Mouse (Mus musculus): ENCODE measurements around the gene Ckap2. TPM values are rescaled to one million over a fixed set of nuclear protein-coding genes. Genes with fewer than 3 reads are reported as not detected.

Ckap2 gene
- polyA plus RNA-seq, 1 experiment, result 7.6 TPM

DNA sequence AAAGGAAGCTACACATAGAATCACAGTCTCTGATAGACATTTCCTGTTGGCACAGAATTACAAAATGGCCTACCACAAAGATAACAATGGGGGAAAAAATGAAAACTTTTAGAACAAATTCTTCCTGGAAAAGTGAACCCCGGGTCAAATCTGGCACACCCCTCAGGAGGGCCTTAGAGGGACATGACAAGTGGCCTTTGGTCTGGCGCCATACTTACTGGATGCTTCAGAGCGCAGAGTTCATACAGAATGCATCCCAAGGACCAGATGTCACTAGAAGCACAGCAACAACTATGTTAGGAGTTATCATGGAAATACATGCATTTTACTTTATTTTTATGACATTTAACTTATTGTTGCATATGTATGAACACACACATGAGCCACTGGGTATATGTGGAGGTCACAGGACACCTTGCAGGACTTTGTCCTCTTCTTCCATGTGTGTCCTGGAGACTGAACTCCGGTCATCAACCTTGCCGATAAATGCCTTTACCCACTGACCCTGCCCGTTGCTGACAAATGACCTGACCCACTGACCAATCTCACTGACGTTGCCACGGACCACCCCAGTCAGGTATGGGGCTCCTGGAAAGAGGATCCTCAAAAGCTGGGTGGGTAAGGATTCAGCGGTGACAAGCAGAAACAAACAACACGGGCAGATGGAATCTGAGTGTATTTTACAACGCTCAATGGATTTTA is 35.8 kb downstream of the Ckap2 start:
- TF ChIP-seq REST (IDR thresholded peaks at IDR 0.05; ENCODE audit: insufficient read depth, insufficient read length) (no peak), MYOG (IDR thresholded peaks at IDR 0.05; ENCODE audit: control insufficient read depth in 1 of 3, insufficient read depth in 1 of 3, insufficient read length in 2 of 3, low read depth in 2 of 3) (no peak), MAX (IDR thresholded peaks at IDR 0.05; ENCODE audit: low read depth) (no peak), TCF12 (IDR thresholded peaks at IDR 0.05; ENCODE audit: insufficient read depth, poor library complexity, severe bottlenecking) (no peak), CEBPB (IDR thresholded peaks at IDR 0.05; ENCODE audit: insufficient read depth, poor library complexity, severe bottlenecking) (no peak), SRF (IDR thresholded peaks at IDR 0.05; ENCODE audit: control insufficient read depth, insufficient read length, low read depth) (no peak), TCF3 (IDR thresholded peaks at IDR 0.05; ENCODE audit: insufficient read length, low read depth) (no peak), USF1 (IDR thresholded peaks at IDR 0.05; ENCODE audit: low read depth) (no peak), POLR2AphosphoS2 (IDR thresholded peaks at IDR 0.05; ENCODE audit: insufficient read length, low read depth) (no peak), E2F4 (IDR thresholded peaks at IDR 0.05; ENCODE audit: insufficient read depth) (no peak), MYOD1 (IDR thresholded peaks at IDR 0.05; ENCODE audit: control insufficient read depth in 1 of 3, insufficient read length in 2 of 3, low read depth in 2 of 3) (no peak), POLR2A (IDR thresholded peaks at IDR 0.05; ENCODE audit: insufficient read length, low read depth) (no peak)

DNA sequence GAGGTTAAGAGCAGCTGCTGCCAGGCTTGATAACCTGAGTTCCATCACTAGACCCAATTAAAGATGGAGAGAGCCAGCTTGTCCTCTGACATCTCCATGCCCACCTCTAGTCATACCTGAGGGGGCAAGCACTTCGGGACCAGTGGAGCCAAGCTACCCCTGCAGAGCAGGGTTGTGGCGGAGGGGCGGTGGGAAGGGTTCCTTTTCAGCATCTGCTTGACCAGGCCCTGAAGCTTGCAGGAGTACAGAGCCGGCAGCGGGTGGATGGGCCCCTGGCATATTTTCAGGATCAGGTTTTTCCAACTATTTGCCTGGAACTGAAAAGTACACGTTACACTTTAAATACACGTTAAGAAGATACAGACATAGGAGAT is 37.3 kb downstream of the Ckap2 start:
- Histone ChIP-seq H3K4me2 (ENCODE audit: low read depth) (no peak overlapping the region), H3K79me2 (ENCODE audit: control insufficient read depth, insufficient read depth) (no peaks in the 10 kb centered on the region), H3K36me3 (ENCODE audit: control insufficient read depth, insufficient read depth) (no peaks in the 10 kb centered on the region), H3ac (ENCODE audit: control insufficient read depth, insufficient read length) (no peak overlapping the region), H3K27me3 (ENCODE audit: control insufficient read depth, insufficient read depth, insufficient read length) (no peaks in the 10 kb centered on the region), H3K4me3 (no peak overlapping the region)
- TF ChIP-seq E2F4 (IDR thresholded peaks at IDR 0.05; ENCODE audit: insufficient read depth), result no peak
- no peak for TF ChIP-seq SRF (IDR thresholded peaks at IDR 0.05; ENCODE audit: control insufficient read depth, insufficient read length, low read depth)
- no peak for TF ChIP-seq REST (IDR thresholded peaks at IDR 0.05; ENCODE audit: insufficient read depth, insufficient read length)
- TF ChIP-seq POLR2AphosphoS2 (IDR thresholded peaks at IDR 0.05; ENCODE audit: insufficient read length, low read depth), result no peak
- no peak for TF ChIP-seq CEBPB (IDR thresholded peaks at IDR 0.05; ENCODE audit: insufficient read depth, poor library complexity, severe bottlenecking)
- no peak for TF ChIP-seq POLR2A (IDR thresholded peaks at IDR 0.05; ENCODE audit: insufficient read length, low read depth)
- TF ChIP-seq TCF12 (IDR thresholded peaks at IDR 0.05; ENCODE audit: insufficient read depth, poor library complexity, severe bottlenecking), result no peak
- no peak for TF ChIP-seq MYOD1 (IDR thresholded peaks at IDR 0.05; ENCODE audit: control insufficient read depth in 1 of 3, insufficient read length in 2 of 3, low read depth in 2 of 3)
- TF ChIP-seq TCF3 (IDR thresholded peaks at IDR 0.05; ENCODE audit: insufficient read length, low read depth), result no peak
- TF ChIP-seq MAX (IDR thresholded peaks at IDR 0.05; ENCODE audit: low read depth), result no peak
- no peak for TF ChIP-seq MYOG (IDR thresholded peaks at IDR 0.05; ENCODE audit: control insufficient read depth in 1 of 3, insufficient read depth in 1 of 3, insufficient read length in 2 of 3, low read depth in 2 of 3)
- TF ChIP-seq USF1 (IDR thresholded peaks at IDR 0.05; ENCODE audit: low read depth), result no peak

More for the DNA sequence above, 35.8 kb downstream of the Ckap2 start:
- no peaks in the 10 kb centered on the region for H3K36me3 ChIP-seq (ENCODE audit: control insufficient read depth, insufficient read depth)
- H3ac ChIP-seq (ENCODE audit: control insufficient read depth, insufficient read length), result no peak overlapping the region
- no peak overlapping the region for H3K4me2 ChIP-seq (ENCODE audit: low read depth)
- no peak overlapping the region for H3K4me3 ChIP-seq
- H3K27me3 ChIP-seq (ENCODE audit: control insufficient read depth, insufficient read depth, insufficient read length), result no peaks in the 10 kb centered on the region
- H3K79me2 ChIP-seq (ENCODE audit: control insufficient read depth, insufficient read depth), result no peaks in the 10 kb centered on the region

DNA sequence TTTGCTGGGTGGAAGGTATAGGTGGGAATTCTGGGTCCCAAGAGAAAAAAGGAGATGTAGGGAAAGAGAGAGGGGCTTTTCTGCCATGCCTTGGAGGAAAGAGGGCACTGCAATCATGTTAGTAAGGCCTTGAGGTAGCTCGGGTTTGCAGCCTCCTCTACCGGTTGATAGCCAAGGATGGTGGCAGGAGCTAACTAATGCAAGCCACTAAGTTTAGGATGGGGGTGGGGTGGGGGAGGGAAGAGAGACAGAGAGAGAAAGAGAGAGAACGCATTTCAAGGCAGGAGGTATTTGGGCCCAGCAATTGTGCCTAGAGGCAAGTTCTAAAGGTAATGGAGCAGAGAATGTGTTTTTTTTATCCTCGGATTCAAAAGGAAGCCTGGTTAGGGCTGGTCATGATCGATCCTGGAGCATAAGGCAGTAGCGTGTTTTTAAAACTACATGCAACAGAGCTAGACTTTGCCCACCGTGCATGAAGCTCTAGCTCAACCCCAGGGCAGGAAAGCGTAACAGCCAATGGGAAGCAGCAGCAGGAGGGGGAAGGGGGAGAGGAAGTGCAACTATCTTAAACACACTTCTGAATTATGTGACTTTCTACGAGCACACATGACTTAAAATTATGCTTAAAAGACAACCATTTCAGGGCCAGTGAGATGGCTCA is 37.8 kb downstream of the Ckap2 start:
- H3K4me2 ChIP-seq (ENCODE audit: low read depth), result no peak overlapping the region
- H3K4me3 ChIP-seq, result no peak overlapping the region

DNA sequence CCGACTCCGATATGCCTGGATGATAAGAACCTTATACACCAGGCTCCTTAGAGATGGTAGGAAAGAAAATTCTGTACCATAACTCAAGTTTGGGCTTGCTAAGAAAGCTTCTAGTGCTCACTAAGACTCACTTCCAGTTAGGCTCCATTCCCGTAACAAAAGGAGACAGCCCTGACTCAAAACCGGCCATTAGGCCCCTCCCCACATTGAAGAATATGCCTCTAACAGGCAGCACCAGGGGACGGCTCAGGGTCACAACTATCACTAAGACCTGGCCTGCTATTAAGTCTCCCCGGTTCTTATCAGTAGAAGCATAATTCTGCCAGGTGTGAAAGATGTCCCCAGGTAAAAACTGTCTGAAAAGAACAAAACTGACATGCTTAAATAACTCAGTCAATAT is 39.8 kb downstream of the Ckap2 start:
- Histone ChIP-seq H3K27me3 (ENCODE audit: control insufficient read depth, insufficient read depth, insufficient read length) (no peaks in the 10 kb centered on the region), H3K4me2 (ENCODE audit: low read depth) (no peak overlapping the region), H3K4me3 (no peak overlapping the region), H3K79me2 (ENCODE audit: control insufficient read depth, insufficient read depth) (no peaks in the 10 kb centered on the region), H3K36me3 (ENCODE audit: control insufficient read depth, insufficient read depth) (no peaks in the 10 kb centered on the region), H3ac (ENCODE audit: control insufficient read depth, insufficient read length) (no peak overlapping the region)
- no peak for TF ChIP-seq CEBPB (IDR thresholded peaks at IDR 0.05; ENCODE audit: insufficient read depth, poor library complexity, severe bottlenecking)
- no peak for TF ChIP-seq MYOD1 (IDR thresholded peaks at IDR 0.05; ENCODE audit: control insufficient read depth in 1 of 3, insufficient read length in 2 of 3, low read depth in 2 of 3)
- no peak for TF ChIP-seq REST (IDR thresholded peaks at IDR 0.05; ENCODE audit: insufficient read depth, insufficient read length)
- no peak for TF ChIP-seq POLR2A (IDR thresholded peaks at IDR 0.05; ENCODE audit: insufficient read length, low read depth)
- TF ChIP-seq MYOG (IDR thresholded peaks at IDR 0.05; ENCODE audit: control insufficient read depth in 1 of 3, insufficient read depth in 1 of 3, insufficient read length in 2 of 3, low read depth in 2 of 3), result no peak
- TF ChIP-seq TCF3 (IDR thresholded peaks at IDR 0.05; ENCODE audit: insufficient read length, low read depth), result no peak
- TF ChIP-seq POLR2AphosphoS2 (IDR thresholded peaks at IDR 0.05; ENCODE audit: insufficient read length, low read depth), result no peak
- TF ChIP-seq SRF (IDR thresholded peaks at IDR 0.05; ENCODE audit: control insufficient read depth, insufficient read length, low read depth), result no peak
- no peak for TF ChIP-seq MAX (IDR thresholded peaks at IDR 0.05; ENCODE audit: low read depth)
- TF ChIP-seq TCF12 (IDR thresholded peaks at IDR 0.05; ENCODE audit: insufficient read depth, poor library complexity, severe bottlenecking), result no peak
- no peak for TF ChIP-seq E2F4 (IDR thresholded peaks at IDR 0.05; ENCODE audit: insufficient read depth)
- TF ChIP-seq USF1 (IDR thresholded peaks at IDR 0.05; ENCODE audit: low read depth), result no peak

More for the DNA sequence above, 37.8 kb downstream of the Ckap2 start:
- H3ac ChIP-seq (ENCODE audit: control insufficient read depth, insufficient read length), result no peak overlapping the region
- no peaks in the 10 kb centered on the region for H3K36me3 ChIP-seq (ENCODE audit: control insufficient read depth, insufficient read depth)
- no peaks in the 10 kb centered on the region for H3K79me2 ChIP-seq (ENCODE audit: control insufficient read depth, insufficient read depth)
- no peaks in the 10 kb centered on the region for H3K27me3 ChIP-seq (ENCODE audit: control insufficient read depth, insufficient read depth, insufficient read length)
- no peak for TF ChIP-seq POLR2A (IDR thresholded peaks at IDR 0.05; ENCODE audit: insufficient read length, low read depth)
- no peak for TF ChIP-seq REST (IDR thresholded peaks at IDR 0.05; ENCODE audit: insufficient read depth, insufficient read length)
- no peak for TF ChIP-seq MYOG (IDR thresholded peaks at IDR 0.05; ENCODE audit: control insufficient read depth in 1 of 3, insufficient read depth in 1 of 3, insufficient read length in 2 of 3, low read depth in 2 of 3)
- TF ChIP-seq E2F4 (IDR thresholded peaks at IDR 0.05; ENCODE audit: insufficient read depth), result no peak
- TF ChIP-seq TCF3 (IDR thresholded peaks at IDR 0.05; ENCODE audit: insufficient read length, low read depth), result no peak
